Mouse (Mus musculus) G1E (cell line): ENCODE results near the gene Kctd11.

Experiments used
- CTCF ChIP-seq: IDR thresholded peaks from 2 replicates; pipeline ENCODE4 v1.5.1; 2012; ENCODE audit warnings: low read depth, low read length, inconsistent platforms, mixed read lengths
- GATA1 ChIP-seq: IDR thresholded peaks from 2 replicates; pipeline ENCODE4 v1.6.1; 2012; ENCODE audit warnings: borderline replicate concordance, low read length, inconsistent platforms, mixed read lengths
- GATA2 ChIP-seq: IDR thresholded peaks from 2 replicates; pipeline ENCODE4 v1.6.1; 2012; ENCODE audit warnings: low read depth, low read length, inconsistent platforms, borderline replicate concordance
- TAL1 ChIP-seq: conservative IDR thresholded peaks from 2 replicates; pipeline ENCODE4 v1.6.1; 2012; ENCODE audit warnings: low read depth, low read length, inconsistent platforms, mixed read lengths

- no peak for TF ChIP-seq TAL1
- TF ChIP-seq CTCF, result no peak
- no peak for TF ChIP-seq GATA1
- no peak for TF ChIP-seq GATA2
Measured at GRCm38 (mm10) chr11:69858113-69858998, 22.9 kb downstream of the Kctd11 start, which contains the start of gene Tnk1.
